Mouse (Mus musculus) adipose tissue, adult 10 weeks (tissue): ENCODE results near the gene Cxcl16. TPM values are rescaled to one million over a fixed set of nuclear protein-coding genes. Genes with fewer than 3 reads are reported as not detected.

Source experiments
- polyA plus RNA-seq: library from polyadenylated mRNA; stranded (reverse); fragments of 350-450 nt; fragmentation: Illumina TruSeq; extraction: RNeasy Lipid Tissue Mini Kit (QIAGEN cat#74804); gene quantifications from one replicate; pipeline ENCODE4 v1.2.3, GENCODE M21; 2014; ENCODE audit warnings: low read depth, low replicate concordance

The Cxcl16 gene
- polyA plus RNA-seq, result 14.8 TPM

DNA sequence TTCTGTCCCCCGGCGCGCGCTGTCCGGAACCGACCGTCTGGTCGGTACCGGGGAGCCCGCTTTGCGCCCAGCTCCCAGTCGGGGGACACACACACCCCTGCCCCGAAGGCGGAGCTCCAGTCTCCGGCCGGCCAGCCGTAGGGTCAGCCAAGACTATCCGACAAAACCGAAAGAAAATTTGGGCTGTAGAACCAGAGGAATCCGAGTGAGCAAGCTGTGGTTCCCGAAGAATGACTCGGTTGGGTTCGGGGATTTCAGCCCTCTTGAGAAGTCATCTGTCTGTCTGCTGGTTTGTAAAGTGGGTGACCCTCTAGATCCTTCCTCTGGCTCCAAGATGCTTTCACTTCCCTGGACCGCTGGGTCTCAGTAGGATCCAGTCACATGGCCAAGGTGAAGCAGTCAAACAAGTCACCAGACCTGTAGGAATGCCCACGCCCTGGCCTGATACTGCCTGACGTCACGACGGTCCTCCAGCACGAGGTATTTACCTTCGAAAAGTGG lies at the start of gene Cxcl16:
Gene Cxcl16 (minus strand): TSS at position 384 of the 501 bp plus-strand sequence.

DNA sequence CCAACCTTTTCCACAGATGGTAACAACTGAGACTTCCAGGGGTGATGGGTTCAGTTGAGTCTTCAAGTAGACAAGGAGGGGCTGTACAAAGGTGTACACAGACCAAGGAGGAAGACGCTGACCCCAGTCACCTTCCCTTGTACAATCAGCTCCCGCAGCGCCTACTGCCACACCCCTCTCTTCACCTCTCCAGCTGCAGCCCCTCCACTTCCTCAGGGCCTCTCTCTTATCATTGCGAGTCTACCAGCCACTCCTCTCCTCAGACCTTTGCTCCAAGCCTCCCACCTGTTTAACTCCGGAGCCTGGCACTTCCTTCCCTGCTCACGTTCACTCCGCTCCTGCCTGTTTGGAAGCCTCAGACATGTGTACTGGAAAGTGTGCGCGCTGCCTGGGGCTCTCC lies 45.2 kb upstream of the Cxcl16 start, which contains the start of gene Tm4sf5:
Gene Tm4sf5 (plus strand): TSS at position 275 of the 400 bp plus-strand sequence.

DNA sequence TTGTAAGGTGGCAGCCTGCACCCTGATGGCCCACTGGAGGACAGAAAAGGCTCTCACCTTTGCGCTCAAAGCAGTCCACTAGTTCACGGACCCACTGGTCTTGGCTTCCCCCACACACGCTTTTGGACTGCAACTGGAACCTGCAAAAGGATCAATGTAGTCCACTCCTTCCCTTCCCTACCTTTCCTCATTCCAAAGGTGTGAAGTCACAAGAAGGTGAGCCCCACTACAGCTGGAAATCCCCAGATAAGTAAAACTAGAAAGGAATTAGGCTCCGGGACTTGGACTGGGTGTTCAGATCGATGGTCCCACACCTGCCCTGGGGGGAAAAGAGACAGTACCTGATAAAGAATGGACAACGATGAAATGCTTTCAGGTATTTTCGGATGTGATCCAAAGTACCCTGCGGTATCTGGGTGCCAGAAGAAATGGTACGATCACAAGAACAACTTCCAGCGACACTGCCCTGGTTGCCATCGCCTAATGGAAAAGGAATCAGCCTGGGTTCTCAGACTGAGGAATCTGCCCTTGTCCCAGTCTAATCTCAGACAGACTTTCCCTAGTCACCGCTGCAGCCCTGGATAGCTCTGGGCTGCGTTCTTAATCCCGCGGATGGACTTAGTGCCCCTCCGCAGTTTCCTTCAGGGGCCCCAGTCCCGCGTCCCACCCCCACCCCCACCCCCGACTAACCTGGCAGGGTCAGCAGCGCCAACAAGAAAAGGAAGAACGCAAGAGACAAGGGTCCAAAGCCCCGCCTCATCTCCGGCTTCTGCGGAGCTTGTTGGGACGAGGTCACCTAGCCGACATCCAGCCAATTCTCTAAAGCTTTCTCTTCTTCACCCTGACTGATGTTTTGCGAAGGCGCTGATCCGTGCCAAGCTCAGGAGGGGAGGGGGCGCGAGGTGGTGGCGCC lies 840 bp downstream of the Cxcl16 start, which contains the start of gene Zmynd15:
Gene Zmynd15 (plus strand): TSS at position 746 of the 913 bp plus-strand sequence.

DNA sequence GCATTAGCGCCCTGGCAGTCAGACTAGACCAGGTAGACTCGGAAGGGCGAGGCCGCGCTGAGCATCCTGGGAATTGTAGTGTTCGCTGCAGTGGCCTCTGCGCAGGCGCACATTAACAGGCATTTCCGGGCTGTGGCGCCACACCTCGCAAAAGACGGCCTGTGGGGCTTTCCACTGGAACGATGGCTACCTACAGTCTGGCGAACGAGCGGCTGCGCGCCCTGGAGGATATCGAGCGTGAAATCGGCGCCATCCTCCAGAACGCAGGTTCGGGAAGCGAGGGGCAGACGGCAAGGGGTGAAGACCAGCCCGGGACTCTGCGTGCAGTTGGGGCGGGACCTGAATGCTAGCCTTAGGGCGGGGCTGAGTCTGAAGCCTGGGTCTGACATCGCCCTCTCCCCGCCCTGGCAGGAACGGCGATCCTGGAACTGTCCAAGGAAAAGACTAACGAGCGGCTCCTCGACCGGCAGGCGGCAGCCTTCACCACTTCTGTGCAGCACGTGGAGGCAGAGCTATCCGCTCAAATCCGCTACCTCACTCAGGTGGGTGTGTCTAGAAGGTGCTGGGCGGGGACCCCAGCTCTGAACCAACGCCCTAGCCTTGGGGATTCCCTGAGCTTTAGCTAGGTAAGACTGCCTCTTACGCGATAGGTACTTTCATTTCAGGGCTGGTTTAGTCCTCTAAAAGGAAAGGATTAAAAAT lies 7.8 kb downstream of the Cxcl16 start, which contains the start of gene Med11:
Gene Med11 (plus strand): TSS at position 123 of the 702 bp plus-strand sequence.

DNA sequence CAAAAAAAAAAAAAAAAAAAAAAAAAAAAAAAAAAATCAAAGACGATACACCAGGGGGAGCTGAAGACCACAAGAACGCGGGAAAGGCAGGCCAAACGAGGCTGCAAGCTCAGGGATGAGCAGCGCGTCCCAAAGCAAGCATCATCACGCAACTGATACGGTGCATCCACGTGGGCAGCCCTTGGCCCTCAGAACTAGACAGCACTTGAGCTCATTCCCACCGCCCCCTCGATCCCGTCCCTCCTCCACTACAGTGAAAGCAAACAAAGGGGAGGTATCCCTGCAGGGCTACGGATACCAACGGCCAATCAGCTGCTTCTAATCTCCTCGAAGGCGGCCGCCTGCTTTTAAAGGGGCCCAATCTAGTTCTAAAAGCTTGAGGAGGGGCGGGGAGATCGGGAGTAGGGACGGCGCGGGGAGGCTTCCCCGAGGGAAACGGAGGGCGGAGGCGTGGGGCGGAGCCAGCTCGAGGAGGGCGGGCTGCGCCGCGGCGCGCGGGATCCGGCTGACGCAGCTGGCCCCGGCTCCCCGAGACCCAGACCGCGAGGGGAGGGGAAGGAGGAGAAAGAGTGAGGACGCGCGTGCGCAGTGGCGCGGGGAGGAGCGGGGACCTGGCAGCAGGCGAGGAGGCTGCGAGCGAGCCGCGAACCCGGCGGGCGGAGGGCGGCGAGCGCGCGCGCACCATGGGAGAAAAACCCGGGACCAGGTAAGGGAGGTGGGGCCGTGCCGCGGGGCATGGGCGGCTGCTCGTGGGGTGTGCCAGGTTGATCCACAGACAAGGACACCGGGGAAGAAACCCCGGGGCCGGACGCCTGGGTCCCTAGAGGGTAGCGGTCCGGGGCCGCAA lies 27.5 kb downstream of the Cxcl16 start, which contains the start of gene Arrb2:
Gene Arrb2 (plus strand): TSS at position 588 of the 847 bp plus-strand sequence.

DNA sequence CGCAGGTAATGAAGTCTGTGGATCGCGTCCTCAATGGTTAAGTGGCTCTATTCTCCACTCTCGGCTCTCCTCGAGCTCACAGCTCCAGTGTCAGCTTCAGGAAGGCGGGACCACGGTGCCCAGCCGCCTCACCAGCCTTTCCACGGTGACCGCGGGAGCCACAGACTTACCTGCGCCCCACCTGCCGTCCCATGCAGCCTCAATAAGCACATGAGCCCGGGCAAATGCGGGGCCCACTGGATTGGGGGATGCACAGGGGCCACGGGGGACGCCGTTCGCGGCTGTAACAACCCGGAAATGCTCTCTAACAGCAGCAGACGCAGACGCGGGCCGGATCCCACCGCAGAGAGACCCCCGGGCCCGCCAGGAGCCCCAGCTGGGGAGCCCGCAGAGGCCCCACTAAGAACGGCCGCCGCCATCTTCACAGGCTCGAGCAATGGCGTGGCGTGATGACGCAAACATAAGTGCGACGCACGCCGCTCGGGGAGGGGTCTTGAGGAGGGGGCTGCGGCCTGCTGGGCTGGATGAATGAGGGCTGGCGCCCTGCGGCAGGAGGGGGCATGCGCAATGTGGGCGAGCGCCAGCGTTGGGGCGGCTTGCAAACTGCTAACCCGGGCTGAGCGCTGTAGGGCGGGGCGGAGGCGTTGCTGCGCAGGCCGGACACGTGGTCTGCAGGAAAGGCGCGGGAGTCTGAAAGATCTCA lies 50.0 kb downstream of the Cxcl16 start, which contains the start of gene Pelp1:
Gene Pelp1 (minus strand): TSS at position 438 of the 703 bp plus-strand sequence.

Other genes with a start within 250 kb of the Cxcl16 start
- 28.9 TPM for gene Slc16a11, start 247.2 kb downstream of the Cxcl16 start, polyA plus RNA-seq
- 25.1 TPM for gene Slc16a13, start 238.9 kb downstream of the Cxcl16 start, polyA plus RNA-seq
- 7.0 TPM for gene Bcl6b, start 230.2 kb downstream of the Cxcl16 start, polyA plus RNA-seq
- 45.5 TPM for gene 0610010K14Rik, start 222.1 kb downstream of the Cxcl16 start, polyA plus RNA-seq
- gene Gm21988, start 220.2 kb downstream of the Cxcl16 start, polyA plus RNA-seq, result 11.1 TPM
- 343 TPM for gene Rnasek, start 220.1 kb downstream of the Cxcl16 start, polyA plus RNA-seq
- 22.4 TPM for gene Alox12, start 204.6 kb downstream of the Cxcl16 start, polyA plus RNA-seq
- 2.6 TPM for gene Alox12e, start 137.4 kb downstream of the Cxcl16 start, polyA plus RNA-seq
- 2.4 TPM for gene Alox15, start 108.0 kb downstream of the Cxcl16 start, polyA plus RNA-seq
- 15.2 TPM for gene Pelp1, start 50.0 kb downstream of the Cxcl16 start, polyA plus RNA-seq
- gene Arrb2, start 27.3 kb downstream of the Cxcl16 start, polyA plus RNA-seq, result 45.5 TPM
- gene Med11, start 8.1 kb downstream of the Cxcl16 start, polyA plus RNA-seq, result 24.2 TPM
- gene Zmynd15, start 551 bp downstream of the Cxcl16 start, polyA plus RNA-seq, result 5.6 TPM
- gene Tm4sf5, start 45.3 kb upstream of the Cxcl16 start, polyA plus RNA-seq, result not detected
- gene Vmo1, start 54.6 kb upstream of the Cxcl16 start, polyA plus RNA-seq, result not detected
- gene Gltpd2, start 59.2 kb upstream of the Cxcl16 start, polyA plus RNA-seq, result not detected
- 235 TPM for gene Psmb6, start 65.4 kb upstream of the Cxcl16 start, polyA plus RNA-seq
- gene Gm40193, start 73.0 kb upstream of the Cxcl16 start, polyA plus RNA-seq, result not detected
- 19.3 TPM for gene Pld2, start 80.1 kb upstream of the Cxcl16 start, polyA plus RNA-seq
- gene Mink1, start 102.9 kb upstream of the Cxcl16 start, polyA plus RNA-seq, result 74.4 TPM
- gene 4930544D05Rik, start 155.9 kb upstream of the Cxcl16 start, polyA plus RNA-seq, result 9.8 TPM
- 0.88 TPM for gene Chrne, start 159.2 kb upstream of the Cxcl16 start, polyA plus RNA-seq
- gene Gp1ba, start 179.1 kb upstream of the Cxcl16 start, polyA plus RNA-seq, result not detected
- gene Rnf167, start 187.3 kb upstream of the Cxcl16 start, polyA plus RNA-seq, result 80.8 TPM
- gene Slc25a11, start 187.5 kb upstream of the Cxcl16 start, polyA plus RNA-seq, result 126 TPM
- 446 TPM for gene Pfn1, start 194.7 kb upstream of the Cxcl16 start, polyA plus RNA-seq
- gene Eno3, start 197.2 kb upstream of the Cxcl16 start, polyA plus RNA-seq, result 36.3 TPM
- 75.7 TPM for gene Spag7, start 209.4 kb upstream of the Cxcl16 start, polyA plus RNA-seq
- gene Camta2, start 228.1 kb upstream of the Cxcl16 start, polyA plus RNA-seq, result 27.5 TPM
- 21.7 TPM for gene Inca1, start 240.2 kb upstream of the Cxcl16 start, polyA plus RNA-seq
- gene Kif1c, start 240.6 kb upstream of the Cxcl16 start, polyA plus RNA-seq, result 97.3 TPM